Mouse (Mus musculus) heart, embryonic 11.5 days (tissue): ENCODE measurements around the gene Olfr250. TPM values are rescaled to one million over a fixed set of nuclear protein-coding genes. Genes with fewer than 3 reads are reported as not detected.
"Not testable (repeated sequence)": the region's sequence is repeated elsewhere in the genome, so short reads cannot be mapped to it uniquely, and the experiment has no call there.

Experiments
- ATAC-seq: fragments of 200-750 bp; cut with Nextera tagmentation; replicated peaks from 2 replicates; pipeline ENCODE4 v1.8.0; 2017; ENCODE audit warnings: moderate library complexity; ENCODE audit not compliant: insufficient number of reproducible peaks, low FRiP score, low TSS enrichment
- H3K27ac ChIP-seq: fragments of 300-500 bp; sonication (generic); 2 replicates; pipeline ENCODE4 v1.5.1; 2014; ENCODE audit warnings: mild to moderate bottlenecking, low read depth, low read length
- H3K27me3 ChIP-seq: fragments of 300-500 bp; sonication (generic); 2 replicates; pipeline ENCODE4 v1.6.1; 2014; ENCODE audit warnings: mild to moderate bottlenecking, low read length, mixed read lengths; ENCODE audit not compliant: control insufficient read depth, insufficient read depth
- H3K36me3 ChIP-seq: fragments of 300-500 bp; sonication (generic); 2 replicates; pipeline ENCODE4 v1.6.1; 2014; ENCODE audit warnings: mild to moderate bottlenecking, low read length, moderate library complexity, mixed read lengths; ENCODE audit not compliant: control insufficient read depth, insufficient read depth
- H3K4me1 ChIP-seq: fragments of 300-500 bp; sonication (generic); 2 replicates; pipeline ENCODE4 v1.6.1; 2014; ENCODE audit warnings: low read length; ENCODE audit not compliant: control insufficient read depth, insufficient read depth
- H3K4me2 ChIP-seq: fragments of 300-500 bp; sonication (generic); 2 replicates; pipeline ENCODE4 v1.6.1; 2014; ENCODE audit warnings: mild to moderate bottlenecking, moderate library complexity
- H3K4me3 ChIP-seq: fragments of 300-500 bp; sonication (generic); 2 replicates; pipeline ENCODE4 v1.5.1; 2014; ENCODE audit warnings: low read depth, low read length
- H3K9ac ChIP-seq: fragments of 300-500 bp; sonication (generic); 2 replicates; pipeline ENCODE4 v1.6.1; 2014; ENCODE audit warnings: mild to moderate bottlenecking, low read depth, low read length, moderate library complexity
- H3K9me3 ChIP-seq: fragments of 300-500 bp; sonication (generic); replicated peaks from 2 replicates; pipeline ENCODE4 v1.6.1; 2016; ENCODE audit warnings: low read length; ENCODE audit not compliant: control insufficient read depth
- whole genome bisulfite sequencing: fragments of 180-500 bp; shearing (Covaris S2); extraction: QIAGEN DNeasy Blood & Tissue Kit; methylation state at CpG from one replicate; pipeline ENCODE4 v1.1.7; 2014; ENCODE audit not compliant: insufficient replicate concordance; 5-methylcytosine and 5-hydroxymethylcytosine counted together
- polyA plus RNA-seq: library from polyadenylated mRNA; unstranded; fragments of >200 nt; fragmentation: Nextera tagmentation; extraction: Ambion mirVana; gene quantifications from 2 replicates; pipeline ENCODE4 v1.2.1, GENCODE M21; 2014

The Olfr250 gene
- polyA plus RNA-seq: not detected in 2 replicates

DNA sequence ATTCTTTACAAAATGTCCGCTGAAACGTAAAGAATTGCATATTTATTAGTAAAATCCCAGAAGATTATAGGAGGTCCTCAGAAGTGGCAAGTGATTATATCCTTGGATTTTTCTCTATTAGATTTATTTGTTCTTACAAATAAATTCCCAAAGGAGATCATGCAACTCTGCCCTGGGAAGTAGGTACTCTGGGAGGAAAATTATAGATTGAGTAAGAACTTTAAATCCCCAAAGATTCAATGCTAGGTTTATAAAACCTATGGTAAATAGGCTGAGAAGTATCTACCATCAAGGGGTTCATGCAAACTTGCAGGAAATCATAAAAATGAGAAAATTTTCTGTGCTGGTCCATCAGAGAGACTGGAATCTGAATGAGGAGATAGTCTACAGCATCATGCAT lies at the start of gene Olfr250:
Gene Olfr250 (plus strand): TSS at position 301 of the 400 bp plus-strand sequence.
- no peak within 1 kb of the TSS for H3K4me2 ChIP-seq
- 89% methylated on average over 2 of the region's 2 CpGs for WGBS
- no peak within 1 kb of the TSS for H3K4me3 ChIP-seq

DNA sequence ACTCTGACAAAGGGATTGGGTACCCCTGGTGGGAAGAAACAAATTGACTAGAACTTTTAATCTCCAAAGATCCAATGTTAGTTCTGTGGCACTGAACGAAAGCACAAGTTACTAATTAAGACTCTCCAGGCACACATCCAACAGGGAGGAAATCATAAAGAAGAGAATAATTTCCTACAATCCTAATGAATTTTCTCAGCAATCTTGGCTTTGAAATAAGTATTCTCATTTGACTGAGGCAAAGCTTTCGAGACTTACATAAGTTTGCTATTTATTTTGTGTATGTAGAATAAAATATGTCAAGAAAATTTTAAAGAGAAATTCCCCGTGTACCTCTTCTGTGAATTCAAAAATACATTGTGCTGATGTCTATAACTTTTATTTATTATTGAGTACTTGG lies 37.9 kb upstream of the Olfr250 start, which contains the start of gene Olfr25:
Gene Olfr25 (plus strand): TSS at position 301 of the 400 bp plus-strand sequence.
- no peaks in the 10 kb centered on the region for H3K4me1 ChIP-seq
- WGBS: 71% methylated on average over 3 of the region's 3 CpGs
- H3K4me3 ChIP-seq: no peak within 1 kb of the TSS
- no peaks in the 10 kb centered on the region for H3K9me3 ChIP-seq
- H3K4me2 ChIP-seq: no peak within 1 kb of the TSS
- H3K36me3 ChIP-seq: no peaks in the 10 kb centered on the region
- H3K27me3 ChIP-seq: no peaks in the 10 kb centered on the region
- no peak for ATAC-seq
- H3K27ac ChIP-seq: no peak within 1 kb of the TSS
- H3K9ac ChIP-seq: no peak within 1 kb of the TSS

More for the DNA sequence above, at the start of gene Olfr250:
- H3K27ac ChIP-seq: no peak within 1 kb of the TSS
- no peaks in the 10 kb centered on the region for H3K9me3 ChIP-seq
- no peak within 1 kb of the TSS for H3K9ac ChIP-seq
- no peaks in the 10 kb centered on the region for H3K4me1 ChIP-seq
- no peaks in the 10 kb centered on the region for H3K36me3 ChIP-seq
- H3K27me3 ChIP-seq: no peaks in the 10 kb centered on the region
- no peak for ATAC-seq

- H3K9ac ChIP-seq: no peak within 1 kb of the TSS
- WGBS: 88% methylated on average over 4 of the region's 4 CpGs
- no peaks in the 10 kb centered on the region for H3K4me1 ChIP-seq
- no peak within 1 kb of the TSS for H3K27ac ChIP-seq
- ATAC-seq: no peak
- no peaks in the 10 kb centered on the region for H3K27me3 ChIP-seq
- no peaks in the 10 kb centered on the region for H3K9me3 ChIP-seq
- no peak within 1 kb of the TSS for H3K4me2 ChIP-seq
- no peaks in the 10 kb centered on the region for H3K36me3 ChIP-seq
- H3K4me3 ChIP-seq: no peak within 1 kb of the TSS
Observed at GRCm38 (mm10) chr9:38348111-38348510, 18.6 kb upstream of the Olfr250 start, which contains the start of gene Olfr898. TSS of gene Olfr898 (plus strand) at chr9:38348411.

GRCm38 (mm10) chr9:38376786-38377185 lies 10.1 kb downstream of the Olfr250 start, which contains the start of gene Olfr251:
TSS of gene Olfr251 (plus strand) at chr9:38377086.
- ATAC-seq: no peak
- no peaks in the 10 kb centered on the region for H3K27me3 ChIP-seq
- no peak within 1 kb of the TSS for H3K4me3 ChIP-seq
- H3K4me1 ChIP-seq: no peaks in the 10 kb centered on the region
- no peaks in the 10 kb centered on the region for H3K36me3 ChIP-seq
- 66% methylated on average over 2 of the region's 2 CpGs for WGBS
- H3K9ac ChIP-seq: no peak within 1 kb of the TSS
- H3K9me3 ChIP-seq: no peaks in the 10 kb centered on the region
- no peak within 1 kb of the TSS for H3K27ac ChIP-seq
- H3K4me2 ChIP-seq: no peak within 1 kb of the TSS

DNA sequence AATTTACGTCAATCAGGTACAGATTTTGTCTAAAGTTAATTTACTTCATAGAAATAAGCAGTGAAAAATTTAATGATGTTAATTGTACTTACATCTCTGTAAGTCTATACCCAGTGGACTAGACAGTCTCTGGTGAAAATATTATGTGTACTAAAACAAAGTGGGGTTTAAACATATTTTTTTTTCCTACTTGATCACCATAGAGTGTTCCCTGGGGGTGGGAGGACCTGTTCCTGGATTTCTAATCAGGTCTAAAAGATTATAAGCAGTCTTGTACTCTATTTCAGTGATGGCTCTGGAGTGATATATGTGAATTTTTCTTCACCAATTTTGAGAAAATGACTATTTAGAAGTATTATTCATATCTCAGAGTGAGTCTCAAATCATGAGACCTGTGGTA lies 34.7 kb downstream of the Olfr250 start, which contains the start of gene Olfr147:
Gene Olfr147 (plus strand): TSS at position 301 of the 400 bp plus-strand sequence.
- no peak within 1 kb of the TSS for H3K27ac ChIP-seq
- H3K9ac ChIP-seq: no peak within 1 kb of the TSS
- ATAC-seq: no peak
- no peaks in the 10 kb centered on the region for H3K4me1 ChIP-seq
- 73% methylated on average over 1 of the region's 1 CpGs for WGBS
- H3K9me3 ChIP-seq: no peaks in the 10 kb centered on the region
- no peak within 1 kb of the TSS for H3K4me3 ChIP-seq
- no peak within 1 kb of the TSS for H3K4me2 ChIP-seq
- H3K36me3 ChIP-seq: no peaks in the 10 kb centered on the region
- no peaks in the 10 kb centered on the region for H3K27me3 ChIP-seq

DNA sequence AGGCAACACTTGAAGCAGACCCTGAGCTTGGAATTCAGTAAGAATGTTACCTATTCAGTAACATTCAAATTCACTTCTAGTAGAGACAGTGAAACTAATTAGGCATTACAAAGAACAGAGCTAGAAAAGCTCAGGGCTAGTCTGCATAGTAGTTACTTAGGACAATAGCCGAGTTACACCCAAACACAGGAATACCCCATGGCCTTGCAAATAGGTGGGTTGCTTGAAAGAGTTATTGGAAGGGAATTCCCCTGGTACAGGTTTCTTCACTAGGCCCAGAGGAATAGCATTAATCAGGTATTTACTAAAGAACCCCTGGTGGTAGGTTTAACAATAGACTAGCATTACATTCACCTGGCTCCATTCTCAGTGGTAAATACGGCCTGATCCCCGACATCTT lies 40.8 kb downstream of the Olfr250 start:
- not testable (repeated sequence) for ATAC-seq, H3K4me2 ChIP-seq, H3K27ac ChIP-seq, H3K4me1 ChIP-seq, H3K9me3 ChIP-seq, H3K27me3 ChIP-seq, H3K4me3 ChIP-seq, H3K36me3 ChIP-seq, H3K9ac ChIP-seq
- WGBS: 83% methylated on average over 3 of the region's 3 CpGs

DNA sequence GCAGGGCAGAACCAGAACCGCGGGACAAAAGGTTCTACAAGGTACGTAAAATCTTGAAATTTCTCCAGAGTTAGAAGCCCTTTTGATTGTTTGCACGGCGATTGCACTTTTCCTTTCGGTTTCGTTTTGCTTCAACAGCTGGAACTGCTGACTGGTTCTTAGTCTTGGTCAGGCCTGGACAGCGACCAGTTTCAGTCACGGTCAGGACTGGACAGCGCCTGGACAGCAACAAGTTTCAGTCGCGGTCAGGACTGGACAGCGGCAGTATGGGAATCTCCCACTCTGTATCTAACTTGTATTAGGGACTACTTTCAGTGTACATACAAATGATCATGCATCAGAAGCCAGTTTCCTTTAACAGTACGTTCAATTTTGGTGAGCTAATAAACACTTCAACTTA lies 46.8 kb downstream of the Olfr250 start:
- H3K4me1 ChIP-seq, H3K9me3 ChIP-seq, H3K9ac ChIP-seq, H3K4me3 ChIP-seq, H3K27ac ChIP-seq, ATAC-seq, H3K27me3 ChIP-seq, H3K36me3 ChIP-seq, H3K4me2 ChIP-seq: not testable (repeated sequence)
- WGBS: 88% methylated on average over 14 of the region's 14 CpGs

Other genes starting within 250 kb of the Olfr250 start
- gene Olfr890, start 224.4 kb upstream of the Olfr250 start, polyA plus RNA-seq: not detected in 2 replicates
- not detected in 2 replicates for gene Olfr891, start 186.1 kb upstream of the Olfr250 start, polyA plus RNA-seq
- gene Olfr893, start 158.5 kb upstream of the Olfr250 start, polyA plus RNA-seq: not detected in 2 replicates
- not detected in 2 replicates for gene Olfr894, start 148.8 kb upstream of the Olfr250 start, polyA plus RNA-seq
- not detected in 2 replicates for gene Olfr143, start 114.1 kb upstream of the Olfr250 start, polyA plus RNA-seq
- not detected in 2 replicates for gene Olfr895, start 99.0 kb upstream of the Olfr250 start, polyA plus RNA-seq
- gene Olfr896-ps1, start 75.8 kb upstream of the Olfr250 start, polyA plus RNA-seq: not detected in 2 replicates
- gene Olfr25, start 37.8 kb upstream of the Olfr250 start, polyA plus RNA-seq: not detected in 2 replicates
- gene Olfr898, start 18.5 kb upstream of the Olfr250 start, polyA plus RNA-seq: not detected in 2 replicates
- not detected in 2 replicates for gene Olfr251, start 10.2 kb downstream of the Olfr250 start, polyA plus RNA-seq
- not detected in 2 replicates for gene Olfr147, start 34.8 kb downstream of the Olfr250 start, polyA plus RNA-seq
- not detected in 2 replicates for gene Olfr901, start 62.6 kb downstream of the Olfr250 start, polyA plus RNA-seq
- gene Olfr902, start 80.8 kb downstream of the Olfr250 start, polyA plus RNA-seq: not detected in 2 replicates
- gene Olfr904, start 96.2 kb downstream of the Olfr250 start, polyA plus RNA-seq: not detected in 2 replicates
- gene Olfr905, start 104.2 kb downstream of the Olfr250 start, polyA plus RNA-seq: not detected in 2 replicates
- gene Olfr906, start 120.2 kb downstream of the Olfr250 start, polyA plus RNA-seq: not detected in 2 replicates
- gene Olfr907, start 128.9 kb downstream of the Olfr250 start, polyA plus RNA-seq: not detected in 2 replicates
- gene Olfr911-ps1, start 154.7 kb downstream of the Olfr250 start, polyA plus RNA-seq: not detected in 2 replicates
- not detected in 2 replicates for gene Olfr910, start 171.0 kb downstream of the Olfr250 start, polyA plus RNA-seq
- not detected in 2 replicates for gene Olfr912, start 213.3 kb downstream of the Olfr250 start, polyA plus RNA-seq
- gene Olfr913, start 225.9 kb downstream of the Olfr250 start, polyA plus RNA-seq: not detected in 2 replicates
- gene Olfr914, start 238.2 kb downstream of the Olfr250 start, polyA plus RNA-seq: not detected in 2 replicates